Mouse (Mus musculus) small intestine, adult 2 months (tissue): ENCODE data around the gene Daam1.

Experiments used
- CTCF ChIP-seq: fragments of 200-500 bp; IDR thresholded peaks from 2 replicates; pipeline ENCODE4 v1.5.1; 2012; ENCODE audit warnings: low read depth, mild to moderate bottlenecking, control low read depth, inconsistent platforms, low read length, moderate library complexity, mixed read lengths; ENCODE audit not compliant: insufficient replicate concordance, insufficient read length; ENCODE audit errors: extremely low read depth
- POLR2A ChIP-seq: fragments of 200-500 bp; IDR thresholded peaks from 2 replicates; pipeline ENCODE4 v1.6.1; 2012; ENCODE audit warnings: low read depth, mild to moderate bottlenecking, control low read depth, inconsistent platforms, low read length, moderate library complexity

GRCm38 (mm10) chr12:71864544-71864897 lies 33.6 kb downstream of the Daam1 start:
- TF ChIP-seq POLR2A: no peak
- TF ChIP-seq CTCF: no peak
